Mouse (Mus musculus) cortical plate, adult 2 months (tissue): ENCODE measurements around the gene Ccdc27.

Source experiments
- CTCF ChIP-seq: fragments of 200-500 bp; IDR thresholded peaks from 2 replicates; pipeline ENCODE4 v1.5.1; 2011; ENCODE audit warnings: mild to moderate bottlenecking, control low read depth, low read length; ENCODE audit not compliant: insufficient read depth; ENCODE audit errors: extremely low read depth
- POLR2A ChIP-seq: fragments of 200-500 bp; IDR thresholded peaks from 2 replicates; pipeline ENCODE4 v1.6.1; 2011; ENCODE audit warnings: mild to moderate bottlenecking, low read length, control low read depth; ENCODE audit not compliant: insufficient read depth; ENCODE audit errors: extremely low read depth

DNA sequence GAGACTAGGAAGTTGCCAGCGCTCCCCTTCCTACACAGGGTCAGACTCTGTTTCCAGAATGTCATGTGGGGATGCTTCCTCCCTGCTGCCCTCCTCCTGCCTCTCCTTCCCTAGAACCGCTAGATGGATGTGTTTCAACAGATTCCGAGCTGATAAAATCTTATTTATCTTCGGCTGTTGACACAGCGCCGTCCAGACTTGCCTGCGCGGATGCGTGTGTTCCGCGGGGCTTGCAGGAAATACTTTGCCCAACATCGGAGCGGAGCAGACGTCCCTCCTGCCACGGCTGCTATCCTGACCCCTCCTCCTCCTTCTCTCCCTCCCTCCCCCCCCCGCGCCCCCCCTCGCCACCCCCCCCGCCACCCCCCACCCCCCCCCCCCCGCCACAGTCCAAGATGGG lies 29.0 kb upstream of the Ccdc27 start:
- no peak for TF ChIP-seq POLR2A
- TF ChIP-seq CTCF: no peak
